Mouse (Mus musculus) forebrain, embryonic 14.5 days (tissue): Measurements from ENCODE around the gene Metap2. TPM values are rescaled to one million over a fixed set of nuclear protein-coding genes. Genes with fewer than 3 reads are reported as not detected.
"Not testable (repeated sequence)": the region's sequence is repeated elsewhere in the genome, so short reads cannot be mapped to it uniquely, and the experiment has no call there.

Experiments used
- ATAC-seq: fragments of 200-750 bp; cut with Nextera tagmentation; 2 replicates; pipeline ENCODE4 v1.8.0; 2017; ENCODE audit warnings: mild to moderate bottlenecking, moderate library complexity
- DNase-seq: peaks from one replicate; pipeline ENCODE4 v3.0.0-alpha.2; 2015; ENCODE audit warnings: low spot score
- H3K27ac ChIP-seq: fragments of 300-500 bp; sonication (generic); 2 replicates; pipeline ENCODE4 v1.5.1; 2014; ENCODE audit warnings: low read depth, mild to moderate bottlenecking, control low read depth, low read length, moderate library complexity
- H3K27me3 ChIP-seq: fragments of 300-500 bp; sonication (generic); replicated peaks from 2 replicates; pipeline ENCODE4 v1.6.1; 2014; ENCODE audit warnings: low read length, control low read depth, mixed read lengths; ENCODE audit not compliant: control insufficient read depth, insufficient read depth
- H3K36me3 ChIP-seq: fragments of 300-500 bp; sonication (generic); 2 replicates; pipeline ENCODE4 v1.6.1; 2014; ENCODE audit warnings: low read length, control low read depth; ENCODE audit not compliant: control insufficient read depth, insufficient read depth
- H3K4me1 ChIP-seq: fragments of 300-500 bp; sonication (generic); 2 replicates; pipeline ENCODE4 v1.6.1; 2014; ENCODE audit warnings: antibody characterized with exemption, low read length, control low read depth; ENCODE audit not compliant: control insufficient read depth, insufficient read depth
- H3K4me2 ChIP-seq: fragments of 300-500 bp; sonication (generic); 2 replicates; pipeline ENCODE4 v1.6.1; 2014; ENCODE audit warnings: mild to moderate bottlenecking, control low read depth, low read length
- H3K4me3 ChIP-seq: fragments of 300-500 bp; sonication (generic); 2 replicates; pipeline ENCODE4 v1.5.1; 2014; ENCODE audit warnings: low read depth, low read length, control low read depth
- H3K9ac ChIP-seq: fragments of 300-500 bp; sonication (generic); 2 replicates; pipeline ENCODE4 v1.6.1; 2014; ENCODE audit warnings: mild to moderate bottlenecking, low read length, control low read depth, moderate library complexity
- H3K9me3 ChIP-seq: fragments of 300-500 bp; sonication (generic); replicated peaks from 2 replicates; pipeline ENCODE4 v1.6.1; 2016; ENCODE audit warnings: low read length, control low read depth, mixed read lengths; ENCODE audit not compliant: control insufficient read depth
- WGBS: fragments of 180-500 bp; shearing (Covaris S2); extraction: QIAGEN DNeasy Blood & Tissue Kit; methylation state at CpG from one replicate; pipeline ENCODE4 v1.1.7; 2014; 5-methylcytosine and 5-hydroxymethylcytosine counted together
- polyA plus RNA-seq: library from polyadenylated mRNA; unstranded; fragments of >200 nt; fragmentation: Nextera tagmentation; extraction: Ambion mirVana; gene quantifications from 2 replicates; pipeline ENCODE4 v1.2.1, GENCODE M21; 2014

The Metap2 gene
- polyA plus RNA-seq, 1 experiment from 2014 or later = 157 TPM

GRCm38 (mm10) chr10:93830931-93831729, 65.8 kb downstream of the Metap2 start, which contains the start of gene Usp44:
Usp44 (plus strand) TSS chr10:93831555.
- Histone ChIP-seq H3K4me2 (peak within 1 kb of the TSS; percentile 20; the same call in 1 of the 2 replicates), H3K27ac (no peak within 1 kb of the TSS), H3K9me3 (no peaks in the 10 kb centered on the region), H3K4me3 (no peak within 1 kb of the TSS), H3K27me3 (peaks cover 43% of the 10 kb centered on the region), H3K9ac (no peak within 1 kb of the TSS), H3K36me3 (no peaks in the 10 kb centered on the region), H3K4me1 (peaks cover 8% of the 10 kb centered on the region)
- ATAC-seq (no peak), DNase-seq (no peak)
- 8% methylated on average over 22 of the region's 22 CpGs for WGBS

- DNase-seq (no peak), ATAC-seq (no peak)
- Histone ChIP-seq H3K4me2 (no peak overlapping the region), H3K9me3 (no peaks in the 10 kb centered on the region), H3K36me3 (no peaks in the 10 kb centered on the region), H3K4me1 (peaks cover 8% of the 10 kb centered on the region), H3K9ac (no peak overlapping the region), H3K27me3 (peaks cover 39% of the 10 kb centered on the region), H3K27ac (no peak overlapping the region), H3K4me3 (no peak overlapping the region)
- 30% methylated on average over 9 of the region's 9 CpGs for WGBS
These were observed 66.7 kb downstream of the Metap2 start for GRCm38 (mm10) chr10:93829898-93830831.

GRCm38 (mm10) chr10:93818661-93819060, 78.2 kb downstream of the Metap2 start:
- 36% methylated on average over 7 of the region's 7 CpGs for WGBS
- Histone ChIP-seq H3K27me3 (peaks cover 5% of the 10 kb centered on the region), H3K4me2 (no peak overlapping the region), H3K4me1 (no peaks in the 10 kb centered on the region), H3K36me3 (no peaks in the 10 kb centered on the region), H3K27ac (no peak overlapping the region), H3K9ac (no peak overlapping the region), H3K4me3 (no peak overlapping the region), H3K9me3 (no peaks in the 10 kb centered on the region)
- DNase-seq (peak; percentile 79), ATAC-seq (no peak)

GRCm38 (mm10) chr10:93813755-93814154, 83.1 kb downstream of the Metap2 start:
- ATAC-seq (peak; percentile 42; the same call in 1 of the 2 replicates), DNase-seq (peak; percentile 51)
- Histone ChIP-seq H3K27me3 (no peaks in the 10 kb centered on the region), H3K27ac (no peak overlapping the region), H3K4me2 (no peak overlapping the region), H3K4me1 (no peaks in the 10 kb centered on the region), H3K9me3 (no peaks in the 10 kb centered on the region), H3K36me3 (no peaks in the 10 kb centered on the region), H3K4me3 (no peak overlapping the region), H3K9ac (no peak overlapping the region)
- WGBS = 47% methylated on average over 10 of the region's 10 CpGs

- Histone ChIP-seq H3K36me3 (no peaks in the 10 kb centered on the region), H3K27me3 (no peaks in the 10 kb centered on the region), H3K4me2 (peak overlapping the region; percentile 24; the same call in 1 of the 2 replicates), H3K4me3 (no peak overlapping the region), H3K9me3 (no peaks in the 10 kb centered on the region), H3K27ac (no peak overlapping the region), H3K9ac (no peak overlapping the region), H3K4me1 (no peaks in the 10 kb centered on the region)
- ATAC-seq (peak; percentile 57), DNase-seq (peak; percentile 91)
- 11% methylated on average over 10 of the region's 10 CpGs for WGBS
These were observed 84.0 kb downstream of the Metap2 start for GRCm38 (mm10) chr10:93812774-93813415.

GRCm38 (mm10) chr10:93812098-93812497, 84.8 kb downstream of the Metap2 start:
- no peak for DNase-seq
- WGBS = 93% methylated on average over 7 of the region's 7 CpGs
- Histone ChIP-seq H3K27me3 (no peaks in the 10 kb centered on the region), H3K4me2 (no peak overlapping the region), H3K4me1 (no peaks in the 10 kb centered on the region), H3K9ac (no peak overlapping the region), H3K4me3 (no peak overlapping the region), H3K36me3 (no peaks in the 10 kb centered on the region), H3K27ac (no peak overlapping the region), H3K9me3 (no peaks in the 10 kb centered on the region)
- ATAC-seq = no peak

GRCm38 (mm10) chr10:93810590-93811185, 86.2 kb downstream of the Metap2 start:
- no peak overlapping the region for H3K27ac ChIP-seq
- DNase-seq (no peak), ATAC-seq (no peak)
- H3K27me3 ChIP-seq = no peaks in the 10 kb centered on the region
- H3K4me2 ChIP-seq = no peak overlapping the region
- no peaks in the 10 kb centered on the region for H3K36me3 ChIP-seq
- no peaks in the 10 kb centered on the region for H3K9me3 ChIP-seq
- no peak overlapping the region for H3K4me3 ChIP-seq
- H3K9ac ChIP-seq = no peak overlapping the region
- 52% methylated on average over 7 of the region's 7 CpGs for WGBS
- H3K4me1 ChIP-seq = no peaks in the 10 kb centered on the region

GRCm38 (mm10) chr10:93809438-93809837, 87.5 kb downstream of the Metap2 start:
- H3K9me3 ChIP-seq, H3K27ac ChIP-seq, ATAC-seq, H3K4me1 ChIP-seq, H3K9ac ChIP-seq, H3K4me2 ChIP-seq, H3K27me3 ChIP-seq, H3K4me3 ChIP-seq, DNase-seq, H3K36me3 ChIP-seq: not testable (repeated sequence)
- WGBS = 94% methylated on average over 8 of the region's 8 CpGs
